Mouse (Mus musculus) lung, adult 2 months (tissue): ENCODE measurements around the gene Grb7.
A peak's percentile ranks its signal among the peaks of the same experiment; 100 is the strongest.

Experiments
- CTCF ChIP-seq: fragments of 200-500 bp; IDR thresholded peaks from 2 replicates; pipeline ENCODE4 v1.5.1; 2011; ENCODE audit warnings: mild to moderate bottlenecking, low read length, control low read depth; ENCODE audit not compliant: insufficient read depth
- POLR2A ChIP-seq: fragments of 200-500 bp; IDR thresholded peaks from 2 replicates; pipeline ENCODE4 v1.6.1; 2011; ENCODE audit warnings: low read depth, mild to moderate bottlenecking, control low read depth, low read length, borderline replicate concordance; ENCODE audit errors: extremely low read depth

- TF ChIP-seq CTCF = peak; percentile 56
- 0 out of 2 replicates have a peak, but pooled peaks have one; percentile 1 for TF ChIP-seq POLR2A
Measured at GRCm38 (mm10) chr11:98457367-98458120, 11.3 kb downstream of the Grb7 start.
